Mouse (Mus musculus): ENCODE results near the gene Ddx23. TPM values are rescaled to one million over a fixed set of nuclear protein-coding genes. Genes with fewer than 3 reads are reported as not detected.

Gene Ddx23
- polyA plus RNA-seq, 1 experiment from 2014 or later: 27.2 TPM

DNA sequence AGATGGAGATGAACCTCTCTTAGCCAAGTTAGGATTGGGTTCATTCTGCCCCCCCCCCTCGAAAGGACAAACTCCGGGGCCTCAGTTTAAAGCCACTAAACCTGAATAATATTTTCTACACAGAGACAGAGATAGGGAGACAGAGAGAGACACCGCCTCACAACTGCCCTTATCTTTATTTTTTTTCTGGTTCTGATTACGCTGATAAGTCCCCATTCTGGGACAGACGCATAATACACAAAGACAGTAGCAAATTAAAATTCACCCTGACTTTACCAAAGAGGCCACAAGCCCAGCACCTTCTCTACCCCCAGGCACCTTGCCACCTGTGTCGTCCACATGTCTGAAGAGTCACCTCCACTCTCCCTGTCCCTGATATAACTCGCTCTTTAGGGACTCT lies 18.9 kb upstream of the Ddx23 start:
- Histone ChIP-seq H3K27me3 (ENCODE audit: insufficient read depth, low read length) (peaks cover 20% of the 10 kb centered on the region), H3K27ac (ENCODE audit: low read depth) (no peak overlapping the region), H3K36me3 (ENCODE audit: insufficient read depth) (no peaks in the 10 kb centered on the region), H3K4me3 (ENCODE audit: low read depth, low read length) (no peak overlapping the region), H3K9ac (no peak overlapping the region), H3K4me1 (ENCODE audit: insufficient read depth) (no peaks in the 10 kb centered on the region), H3K9me3 (ENCODE audit: low read depth, low read length) (no peaks in the 10 kb centered on the region), H3K4me2 (no peak overlapping the region)
- DNase-seq (no peak), ATAC-seq (ENCODE audit: insufficient read depth) (no peak)
- no peak for TF ChIP-seq CTCF (IDR thresholded peaks at IDR 0.05; ENCODE audit: low read depth)
- 70% methylated on average over 7 of the region's 7 CpGs for WGBS

DNA sequence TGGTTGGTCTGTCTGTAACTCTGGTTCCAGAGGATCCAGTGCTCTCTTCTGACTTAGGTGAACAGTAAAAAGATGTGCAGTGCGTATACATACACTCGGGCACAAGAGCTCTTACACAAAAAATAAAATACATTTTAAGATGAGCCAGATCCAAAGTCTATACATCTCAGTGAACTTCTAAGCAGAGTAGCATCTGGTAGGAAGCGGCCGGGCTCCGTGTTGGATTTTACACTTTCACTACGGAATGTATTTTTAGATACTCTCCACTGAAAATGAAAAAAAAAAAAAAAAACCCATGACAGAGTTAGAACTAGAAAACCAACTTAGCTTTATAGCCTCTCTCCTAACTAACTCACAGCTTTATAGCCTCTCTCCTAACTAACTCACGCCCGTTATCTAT lies 18.0 kb upstream of the Ddx23 start:
- 80% methylated on average over 8 of the region's 8 CpGs for WGBS
- Histone ChIP-seq H3K4me3 (ENCODE audit: low read depth, low read length) (no peak overlapping the region), H3K4me1 (ENCODE audit: insufficient read depth) (no peaks in the 10 kb centered on the region), H3K4me2 (no peak overlapping the region), H3K9ac (no peak overlapping the region), H3K27me3 (ENCODE audit: insufficient read depth, low read length) (peaks cover 30% of the 10 kb centered on the region), H3K36me3 (ENCODE audit: insufficient read depth) (no peaks in the 10 kb centered on the region), H3K27ac (ENCODE audit: low read depth) (no peak overlapping the region), H3K9me3 (ENCODE audit: low read depth, low read length) (no peaks in the 10 kb centered on the region)
- DNase-seq: no peak
- TF ChIP-seq CTCF (IDR thresholded peaks at IDR 0.05; ENCODE audit: low read depth): no peak
- no peak for ATAC-seq (ENCODE audit: insufficient read depth)

DNA sequence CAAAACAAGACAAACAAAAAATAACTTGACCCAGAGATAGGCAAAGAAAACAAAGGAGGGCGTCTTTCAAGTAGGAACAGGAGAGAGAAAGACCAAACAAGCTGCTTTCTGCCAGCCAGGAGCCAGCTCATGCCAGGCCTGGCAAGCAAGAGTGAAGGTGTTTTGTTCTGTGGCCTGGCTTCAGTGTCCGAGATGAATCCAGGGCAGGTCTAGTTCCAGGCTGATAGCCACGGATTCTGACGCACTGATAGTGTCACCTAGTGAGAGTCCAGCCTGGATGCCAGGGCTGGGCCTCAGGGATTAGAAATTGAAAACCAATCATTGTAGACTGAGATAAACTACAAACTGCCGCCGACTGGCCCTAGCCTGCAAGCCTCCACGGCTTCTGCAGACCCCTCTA lies 15.3 kb upstream of the Ddx23 start:
- peaks cover 48% of the 10 kb centered on the region for H3K27me3 ChIP-seq (ENCODE audit: insufficient read depth, low read length)
- 55% methylated on average over 7 of the region's 7 CpGs for WGBS
- no peak overlapping the region for H3K27ac ChIP-seq (ENCODE audit: low read depth)
- TF ChIP-seq CTCF (IDR thresholded peaks at IDR 0.05; ENCODE audit: low read depth): no peak
- no peaks in the 10 kb centered on the region for H3K36me3 ChIP-seq (ENCODE audit: insufficient read depth)
- H3K4me1 ChIP-seq (ENCODE audit: insufficient read depth): no peaks in the 10 kb centered on the region
- H3K4me2 ChIP-seq: no peak overlapping the region
- no peaks in the 10 kb centered on the region for H3K9me3 ChIP-seq (ENCODE audit: low read depth, low read length)
- no peak for DNase-seq
- ATAC-seq (ENCODE audit: insufficient read depth): no peak
- H3K4me3 ChIP-seq (ENCODE audit: low read depth, low read length): no peak overlapping the region
- no peak overlapping the region for H3K9ac ChIP-seq

DNA sequence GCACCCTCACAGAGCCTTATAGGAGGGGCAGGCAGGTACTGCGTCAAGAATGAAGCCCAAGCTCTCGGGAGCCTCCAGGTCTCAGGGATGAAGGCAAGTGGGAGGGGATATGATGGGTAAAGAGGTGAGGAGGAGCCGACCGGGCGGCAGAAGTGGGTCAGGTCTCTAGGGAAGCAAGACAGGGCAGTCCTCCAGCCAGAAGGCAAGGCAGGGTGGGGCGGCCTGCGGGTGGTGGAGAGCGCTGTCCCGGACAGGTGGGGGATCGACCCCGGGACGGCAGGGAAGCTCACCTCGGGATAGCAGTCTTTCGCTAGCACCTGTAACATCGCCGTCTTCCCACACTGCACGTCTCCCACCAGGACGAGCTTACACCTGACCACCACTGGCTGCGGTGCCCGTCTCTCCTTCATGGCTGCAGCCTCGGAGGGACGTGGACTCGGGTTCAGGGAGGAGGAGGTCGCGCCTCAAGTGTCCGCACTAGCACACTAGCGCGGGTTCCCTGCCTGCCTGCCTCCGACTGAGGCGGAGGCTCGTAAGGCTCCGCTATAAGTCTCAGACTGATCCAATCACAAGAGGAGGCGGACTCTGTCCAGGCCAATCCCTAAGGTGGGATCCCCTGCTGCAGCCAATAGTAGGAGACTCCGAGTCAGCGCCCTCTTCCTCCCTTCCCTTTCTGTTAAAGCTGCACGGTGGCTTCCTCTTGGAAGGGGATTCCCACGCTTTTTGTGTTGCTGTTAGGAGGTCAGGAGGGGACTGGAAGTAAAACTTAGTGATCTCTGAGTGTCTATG lies 14.4 kb upstream of the Ddx23 start, which contains the start of gene Rnd1:
Gene Rnd1 (minus strand): TSS at position 522 of the 789 bp plus-strand sequence.
- Histone ChIP-seq H3K27me3 (ENCODE audit: insufficient read depth, low read length) (peaks cover 48% of the 10 kb centered on the region), H3K4me1 (ENCODE audit: insufficient read depth) (no peaks in the 10 kb centered on the region), H3K36me3 (ENCODE audit: insufficient read depth) (no peaks in the 10 kb centered on the region), H3K4me2 (peak within 1 kb of the TSS; percentile 70), H3K27ac (ENCODE audit: low read depth) (no peak within 1 kb of the TSS), H3K9me3 (ENCODE audit: low read depth, low read length) (no peaks in the 10 kb centered on the region), H3K9ac (no peak within 1 kb of the TSS), H3K4me3 (ENCODE audit: low read depth, low read length) (peak within 1 kb of the TSS; percentile 36)
- peak; percentile 7; the same call in 1 of the 2 replicates for TF ChIP-seq CTCF (IDR thresholded peaks at IDR 0.05; ENCODE audit: low read depth)
- under 1% methylated on average over 37 of the region's 37 CpGs for WGBS
- DNase-seq: peak; percentile 91
- ATAC-seq (ENCODE audit: insufficient read depth): peak; percentile 99

DNA sequence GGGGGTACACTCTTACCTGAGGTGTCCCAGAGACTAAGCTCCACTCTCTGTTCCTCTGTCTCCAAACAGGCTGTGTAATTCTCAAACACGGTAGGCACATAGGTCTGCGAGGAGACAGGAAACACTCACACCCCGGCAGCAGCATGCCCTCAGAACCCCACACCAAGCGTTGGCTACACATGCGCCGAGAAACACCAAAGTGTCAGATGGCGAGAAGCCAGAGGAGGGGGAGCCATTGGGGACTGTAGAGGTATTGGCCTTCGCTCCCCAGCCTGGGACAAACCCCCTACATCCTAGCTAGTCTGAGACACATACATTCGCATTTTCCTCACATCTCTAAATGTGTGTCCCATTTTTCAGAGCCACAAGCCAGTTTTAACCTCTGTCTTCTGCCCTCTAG lies 13.8 kb upstream of the Ddx23 start:
- peaks cover 48% of the 10 kb centered on the region for H3K27me3 ChIP-seq (ENCODE audit: insufficient read depth, low read length)
- 0 out of 2 replicates have a peak overlapping the region, but pooled peaks have one; percentile 5 for H3K4me3 ChIP-seq (ENCODE audit: low read depth, low read length)
- no peaks in the 10 kb centered on the region for H3K36me3 ChIP-seq (ENCODE audit: insufficient read depth)
- peak overlapping the region; percentile 70 for H3K4me2 ChIP-seq
- H3K9ac ChIP-seq: no peak overlapping the region
- H3K27ac ChIP-seq (ENCODE audit: low read depth): no peak overlapping the region
- H3K4me1 ChIP-seq (ENCODE audit: insufficient read depth): no peaks in the 10 kb centered on the region
- 4% methylated on average over 9 of the region's 9 CpGs for WGBS
- H3K9me3 ChIP-seq (ENCODE audit: low read depth, low read length): no peaks in the 10 kb centered on the region
- TF ChIP-seq CTCF (IDR thresholded peaks at IDR 0.05; ENCODE audit: low read depth): no peak
- DNase-seq: peak; percentile 37
- no peak for ATAC-seq (ENCODE audit: insufficient read depth)

DNA sequence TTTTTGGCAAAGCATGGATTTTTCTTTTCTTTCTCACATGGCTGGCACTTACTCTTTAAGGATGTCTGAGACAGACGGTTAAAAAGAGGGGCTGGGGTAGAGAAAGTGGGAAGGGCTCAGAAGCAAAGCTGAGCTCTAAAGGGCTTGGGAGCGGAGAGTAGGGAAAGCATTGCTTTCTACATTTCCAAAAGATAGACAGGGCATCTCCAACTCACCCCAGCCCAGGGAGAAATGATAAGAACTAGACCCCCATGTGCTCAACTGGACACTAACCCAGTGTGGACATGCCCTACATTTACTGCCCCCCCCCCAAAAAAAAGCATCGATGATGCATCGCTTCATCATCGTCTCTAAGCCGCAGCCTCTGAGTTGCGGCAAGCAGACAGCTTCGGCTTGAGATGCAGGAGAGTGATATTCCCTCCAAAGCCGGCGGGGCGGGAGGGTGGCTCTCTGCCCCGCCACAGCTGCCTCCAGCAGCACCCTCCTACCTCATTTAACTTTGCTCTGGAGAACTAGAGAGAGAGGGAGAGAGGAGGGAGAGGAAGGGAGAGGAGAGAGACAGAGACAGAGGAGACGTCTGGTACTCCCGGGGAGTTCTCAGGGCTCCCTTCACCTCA lies 13.0 kb upstream of the Ddx23 start:
- no peaks in the 10 kb centered on the region for H3K36me3 ChIP-seq (ENCODE audit: insufficient read depth)
- peaks cover 48% of the 10 kb centered on the region for H3K27me3 ChIP-seq (ENCODE audit: insufficient read depth, low read length)
- H3K27ac ChIP-seq (ENCODE audit: low read depth): no peak overlapping the region
- WGBS: 7% methylated on average over 14 of the region's 14 CpGs
- no peak for TF ChIP-seq CTCF (IDR thresholded peaks at IDR 0.05; ENCODE audit: low read depth)
- H3K9ac ChIP-seq: no peak overlapping the region; the same call in 1 of the 2 replicates
- ATAC-seq (ENCODE audit: insufficient read depth): no peak
- DNase-seq: no peak
- H3K4me1 ChIP-seq (ENCODE audit: insufficient read depth): no peaks in the 10 kb centered on the region
- peak overlapping the region; percentile 70; the same call in 1 of the 2 replicates for H3K4me2 ChIP-seq
- no peak overlapping the region for H3K4me3 ChIP-seq (ENCODE audit: low read depth, low read length)
- no peaks in the 10 kb centered on the region for H3K9me3 ChIP-seq (ENCODE audit: low read depth, low read length)

DNA sequence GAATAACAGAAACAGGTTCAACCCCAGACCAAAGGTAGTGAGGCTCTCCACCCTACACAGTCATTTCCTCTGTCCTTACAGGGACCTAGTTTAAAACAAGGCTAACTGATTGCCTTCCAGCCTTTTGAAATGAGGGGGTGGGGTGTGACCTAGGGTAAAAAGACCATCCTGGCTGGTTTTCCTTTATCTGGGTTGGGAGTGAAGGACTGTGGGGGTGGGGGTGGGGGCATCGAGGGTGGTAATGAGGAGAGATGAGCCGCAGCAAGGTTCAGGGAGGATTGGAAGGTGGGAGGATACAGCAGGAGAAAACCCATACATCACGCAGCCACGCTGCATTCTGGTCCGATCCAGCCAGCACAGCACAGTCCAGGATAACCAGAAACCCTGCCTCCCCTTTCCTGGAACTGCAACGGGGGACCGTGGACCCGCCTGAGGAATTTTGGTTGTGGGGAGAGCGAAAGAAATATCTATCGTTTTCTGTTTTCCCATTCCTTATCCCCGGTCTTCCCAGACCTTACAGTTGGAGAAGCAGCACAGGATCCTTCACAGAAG lies 12.4 kb upstream of the Ddx23 start:
- H3K4me3 ChIP-seq (ENCODE audit: low read depth, low read length): no peak overlapping the region
- no peak for ATAC-seq (ENCODE audit: insufficient read depth)

More for the DNA sequence above, 12.4 kb upstream of the Ddx23 start:
- Histone ChIP-seq H3K36me3 (ENCODE audit: insufficient read depth) (no peaks in the 10 kb centered on the region), H3K9ac (no peak overlapping the region), H3K27me3 (ENCODE audit: insufficient read depth, low read length) (peaks cover 48% of the 10 kb centered on the region), H3K9me3 (ENCODE audit: low read depth, low read length) (no peaks in the 10 kb centered on the region), H3K4me2 (peak overlapping the region; percentile 70; the same call in 1 of the 2 replicates), H3K27ac (ENCODE audit: low read depth) (no peak overlapping the region), H3K4me1 (ENCODE audit: insufficient read depth) (no peaks in the 10 kb centered on the region)
- no peak for DNase-seq
- WGBS: 23% methylated on average over 11 of the region's 11 CpGs
- TF ChIP-seq CTCF (IDR thresholded peaks at IDR 0.05; ENCODE audit: low read depth): no peak
